In the genomic region with DNA sequence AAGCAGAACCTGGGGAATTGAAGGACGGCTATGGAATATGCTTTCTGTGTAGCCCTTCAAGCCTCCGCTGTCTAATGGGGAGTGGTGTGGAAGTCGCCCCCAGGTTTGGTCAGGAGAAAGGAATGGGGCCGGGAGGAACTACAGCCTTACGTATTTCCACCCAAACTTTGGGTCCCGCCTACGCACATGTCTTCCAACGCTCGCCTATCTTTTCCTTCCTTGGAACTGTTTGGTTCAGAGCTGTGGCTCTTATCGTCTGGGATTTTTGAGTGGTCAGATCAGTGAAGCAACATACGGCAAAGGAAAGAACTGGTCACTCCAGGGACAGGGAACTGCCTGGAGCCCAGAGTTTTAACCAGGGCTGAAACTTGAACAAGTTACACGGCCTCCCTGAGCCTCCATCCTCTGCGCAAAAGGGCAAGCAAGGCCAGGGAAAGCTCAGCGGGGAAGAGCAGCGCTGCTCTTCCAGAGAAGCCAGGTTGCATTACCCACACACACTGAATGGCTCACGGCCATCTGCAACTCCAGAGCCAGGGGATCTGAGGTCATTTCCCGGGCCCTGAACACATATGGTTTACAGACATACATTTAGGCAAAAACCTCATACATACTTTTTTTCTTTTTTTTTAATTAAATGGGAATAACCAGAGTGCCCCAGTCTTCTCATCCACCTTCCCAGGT, we compare ENCODE assay signal across 18 mouse cellular contexts. TPM values are rescaled to one million over a fixed set of nuclear protein-coding genes. Genes with fewer than 3 reads are reported as not detected.
DNase-seq lines count a peak whose midpoint lies in the region; ATAC-seq lines count a peak whose summit lies in the region.
"Had no signal": no experiment of that assay in that cellular context is flagged by ENCODE, and none has a peak within 500 bp of the region (broad histone marks: within the 10 kb centered on the region; RNA-seq: fewer than 3 reads in every experiment).

No protein-coding gene starts in this region.

- no peak overlapping the region for H3K9ac ChIP-seq in embryonic facial prominence, embryonic 14.5 days (ENCODE audit: low read depth, low read length)
- no peak overlapping the region for H3K9ac ChIP-seq in hindbrain, embryonic 16.5 days (ENCODE audit: low read depth, low read length)
- H3K9ac ChIP-seq: hindbrain, embryonic 13.5 days; lung, embryonic 14.5 days had no signal

- H3K9me3 ChIP-seq in embryonic facial prominence, embryonic 14.5 days (ENCODE audit: control insufficient read depth, low read length): no peaks in the 10 kb centered on the region
- H3K9me3 ChIP-seq in embryonic facial prominence, embryonic 10.5 days: no peaks in the 10 kb centered on the region
- H3K9me3 ChIP-seq in hindbrain, embryonic 16.5 days (ENCODE audit: control insufficient read depth, low read length): no peaks in the 10 kb centered on the region
- H3K9me3 ChIP-seq: hindbrain, embryonic 13.5 days had no signal

- ATAC-seq in embryonic facial prominence, embryonic 14.5 days (ENCODE audit: low read depth): no peak
- ATAC-seq in hindbrain, embryonic 16.5 days: no peak
- no peak for ATAC-seq in CD4-positive, CD25-positive, alpha-beta regulatory T cell, adult 4 months

- no peak overlapping the region for H3K4me3 ChIP-seq in embryonic facial prominence, embryonic 14.5 days (ENCODE audit: low read depth, low read length)
- no peak overlapping the region for H3K4me3 ChIP-seq in embryonic facial prominence, embryonic 10.5 days
- no peak overlapping the region for H3K4me3 ChIP-seq in hindbrain, embryonic 16.5 days (ENCODE audit: low read length)
- H3K4me3 ChIP-seq: hindbrain, embryonic 13.5 days; layer of hippocampus, adult 2 months had no signal

- WGBS in embryonic facial prominence, embryonic 14.5 days: 60% methylated on average over 17 of the region's 17 CpGs
- WGBS in embryonic facial prominence, embryonic 10.5 days: 70% methylated on average over 17 of the region's 17 CpGs
- 78% methylated on average over 17 of the region's 17 CpGs for WGBS in hindbrain, embryonic 16.5 days

- H3K4me1 ChIP-seq in embryonic facial prominence, embryonic 14.5 days (ENCODE audit: control insufficient read depth, insufficient read depth, low read length): peaks cover 24% of the 10 kb centered on the region
- H3K4me1 ChIP-seq in embryonic facial prominence, embryonic 10.5 days: peaks cover 71% of the 10 kb centered on the region
- peaks cover 7% of the 10 kb centered on the region for H3K4me1 ChIP-seq in hindbrain, embryonic 16.5 days (ENCODE audit: control insufficient read depth, insufficient read depth, low read depth, low read length)

- H3K4me2 ChIP-seq in embryonic facial prominence, embryonic 14.5 days (ENCODE audit: low read depth, low read length): no peak overlapping the region
- no peak overlapping the region for H3K4me2 ChIP-seq in hindbrain, embryonic 16.5 days (ENCODE audit: low read length)
- H3K4me2 ChIP-seq: hindbrain, embryonic 13.5 days; lung, embryonic 14.5 days had no signal

- no peaks in the 10 kb centered on the region for H3K36me3 ChIP-seq in embryonic facial prominence, embryonic 14.5 days (ENCODE audit: control insufficient read depth, insufficient read depth, low read length)
- no peaks in the 10 kb centered on the region for H3K36me3 ChIP-seq in embryonic facial prominence, embryonic 10.5 days (replicated peaks)
- H3K36me3 ChIP-seq in hindbrain, embryonic 16.5 days (ENCODE audit: control insufficient read depth, insufficient read depth, low read length): no peaks in the 10 kb centered on the region
- H3K36me3 ChIP-seq: hindbrain, embryonic 13.5 days had no signal

- no peak for DNase-seq in embryonic facial prominence, embryonic 14.5 days (ENCODE audit: low spot score)
- DNase-seq in embryonic facial prominence, embryonic 10.5 days (ENCODE audit: low spot score): no peak
- DNase-seq in urinary bladder, postnatal 25 days (ENCODE audit: low spot score): peak; percentile 33
- no peak for DNase-seq in urinary bladder, postnatal 10 days (ENCODE audit: low spot score)
- DNase-seq in heart, postnatal 10 days: peak; percentile 79 to 83
- DNase-seq in c-Kit-positive CD71-positive TER-119-positive erythroid progenitor cells, embryonic 14.5 days (ENCODE audit: low spot score): no peak
- DNase-seq: adrenal gland, postnatal 10 days; kidney, adult 8-10 months; lung, embryonic 14.5 days; midbrain, embryonic 14.5 days; spleen, adult 18-20 months; thymus, adult 2 months had no signal

- peak overlapping the region; percentile 52; the same call in 1 of the 2 replicates for H3K27ac ChIP-seq in embryonic facial prominence, embryonic 14.5 days (replicated peaks; ENCODE audit: low read depth, low read length)
- H3K27ac ChIP-seq in embryonic facial prominence, embryonic 10.5 days (replicated peaks): no peak overlapping the region; the same call in 1 of the 2 replicates
- H3K27ac ChIP-seq in hindbrain, embryonic 16.5 days (ENCODE audit: low read depth, low read length): no peak overlapping the region
- H3K27ac ChIP-seq: hindbrain, embryonic 13.5 days; layer of hippocampus, adult 2 months had no signal

- H3K27me3 ChIP-seq in embryonic facial prominence, embryonic 14.5 days (replicated peaks; ENCODE audit: control insufficient read depth, insufficient read depth, low read length): no peaks in the 10 kb centered on the region; the same call in 1 of the 2 replicates
- peaks cover 10% of the 10 kb centered on the region for H3K27me3 ChIP-seq in embryonic facial prominence, embryonic 10.5 days (replicated peaks; ENCODE audit: low read depth, poor library complexity, severe bottlenecking)
- peaks cover 7% of the 10 kb centered on the region for H3K27me3 ChIP-seq in hindbrain, embryonic 16.5 days (replicated peaks; ENCODE audit: control insufficient read depth, insufficient read depth, low read length)

- intact Hi-C loops in heart, postnatal 10 days (cut with DNase I): no loop called here

RNA-seq across cellular contexts. Expression of a gene that starts 4.9 kb away (rescaled TPM):
- 37.6 and 38.3 TPM in 2 replicates for polyA plus RNA-seq in embryonic facial prominence, embryonic 14.5 days (2014; fragmentation: Nextera tagmentation; extraction: Ambion mirVana)
- polyA plus RNA-seq in embryonic facial prominence, embryonic 10.5 days (2016; fragmentation: Nextera tagmentation; extraction: Ambion mirVana): 13.7 and 14.6 TPM in 2 replicates
- 10 to 100 TPM; 35.8 to 39.7 TPM for total RNA-seq in heart, postnatal 10 days (2021)
- polyA plus RNA-seq in hindbrain, embryonic 16.5 days (2015; fragmentation: Nextera tagmentation; extraction: Ambion mirVana): 4.2 and 5.5 TPM in 2 replicates
- polyA plus RNA-seq in CD4-positive, CD25-positive, alpha-beta regulatory T cell, adult 4 months (2017; shearing (Covaris generic)): under 1 TPM in 1 of 2 experiments, not detected in 1; 0.16 TPM
- total RNA-seq: common myeloid progenitor, adult 5-6 weeks; neutrophil, adult 5-6 weeks had no signal

RNA-seq across cellular contexts. Expression of a gene that starts 45.5 kb away (rescaled TPM):
- 1.7 and 2.1 TPM in 2 replicates for polyA plus RNA-seq in embryonic facial prominence, embryonic 14.5 days (2014; fragmentation: Nextera tagmentation; extraction: Ambion mirVana)
- 0.40 and 0.52 TPM in 2 replicates for polyA plus RNA-seq in embryonic facial prominence, embryonic 10.5 days (2016; fragmentation: Nextera tagmentation; extraction: Ambion mirVana)
- 10 to 100 TPM; 45.4 to 50.2 TPM for total RNA-seq in heart, postnatal 10 days (2021)
- polyA plus RNA-seq in hindbrain, embryonic 16.5 days (2015; fragmentation: Nextera tagmentation; extraction: Ambion mirVana): 3.2 TPM in 2 replicates
- under 1 TPM; 0.22 to 0.92 TPM for polyA plus RNA-seq in CD4-positive, CD25-positive, alpha-beta regulatory T cell, adult 4 months (2017; shearing (Covaris generic))

Comparison
In these comparisons a context has a peak if more than half of its experiments do, and no peak if none do; other contexts are left out.
1. DNase-seq: peak in urinary bladder, postnatal 25 days (single experiment) and heart, postnatal 10 days (2 of 2); none in embryonic facial prominence, embryonic 14.5 days (single experiment), embryonic facial prominence, embryonic 10.5 days (single experiment), urinary bladder, postnatal 10 days (single experiment) and c-Kit-positive CD71-positive TER-119-positive erythroid progenitor cells, embryonic 14.5 days (single experiment).